Mouse (Mus musculus) midbrain, embryonic 16.5 days (tissue): ENCODE data around the gene Ccdc184. TPM values are rescaled to one million over a fixed set of nuclear protein-coding genes. Genes with fewer than 3 reads are reported as not detected.
A peak's percentile ranks its signal among the peaks of the same experiment; 100 is the strongest.

Source experiments
- ATAC-seq: fragments of 200-750 bp; cut with Nextera tagmentation; 2 replicates; pipeline ENCODE4 v1.8.0; 2017; ENCODE audit warnings: moderate TSS enrichment
- H3K27ac ChIP-seq: fragments of 300-500 bp; sonication (generic); 2 replicates; pipeline ENCODE4 v1.5.1; 2014; ENCODE audit warnings: mild to moderate bottlenecking, low read length, mixed read lengths
- H3K27me3 ChIP-seq: fragments of 300-500 bp; sonication (generic); 2 replicates; pipeline ENCODE4 v1.6.1; 2014; ENCODE audit warnings: low read depth, low read length, mixed read lengths; ENCODE audit not compliant: control insufficient read depth, insufficient read depth
- H3K36me3 ChIP-seq: fragments of 300-500 bp; sonication (generic); 2 replicates; pipeline ENCODE4 v1.6.1; 2014; ENCODE audit warnings: mild to moderate bottlenecking, low read length, moderate library complexity, mixed read lengths; ENCODE audit not compliant: control insufficient read depth, insufficient read depth
- H3K4me1 ChIP-seq: fragments of 300-500 bp; sonication (generic); 2 replicates; pipeline ENCODE4 v1.6.1; 2014; ENCODE audit warnings: mild to moderate bottlenecking, low read length, mixed read lengths; ENCODE audit not compliant: control insufficient read depth, insufficient read depth
- H3K4me2 ChIP-seq: fragments of 300-500 bp; sonication (generic); 2 replicates; pipeline ENCODE4 v1.6.1; 2014; ENCODE audit warnings: mild to moderate bottlenecking, low read length, mixed read lengths
- H3K4me3 ChIP-seq: fragments of 300-500 bp; sonication (generic); 2 replicates; pipeline ENCODE4 v1.5.1; 2014; ENCODE audit warnings: low read depth, mild to moderate bottlenecking, low read length, moderate library complexity, mixed read lengths
- H3K9ac ChIP-seq: fragments of 300-500 bp; sonication (generic); 2 replicates; pipeline ENCODE4 v1.6.1; 2014; ENCODE audit warnings: low read depth, low read length, mixed read lengths
- H3K9me3 ChIP-seq: fragments of 300-500 bp; sonication (generic); replicated peaks from 2 replicates; pipeline ENCODE4 v1.6.1; 2014; ENCODE audit warnings: mild to moderate bottlenecking, low read length, mixed read lengths; ENCODE audit not compliant: control insufficient read depth, poor library complexity, severe bottlenecking
- WGBS: fragments of 180-500 bp; shearing (Covaris S2); extraction: QIAGEN DNeasy Blood & Tissue Kit; methylation state at CpG from one replicate; pipeline ENCODE4 v1.1.7; 2014; 5-methylcytosine and 5-hydroxymethylcytosine counted together
- polyA plus RNA-seq: library from polyadenylated mRNA; unstranded; fragments of >200 nt; fragmentation: Nextera tagmentation; extraction: Ambion mirVana; gene quantifications from 2 replicates; pipeline ENCODE4 v1.2.1, GENCODE M21; 2015

The Ccdc184 gene
- 118 and 146 TPM in 2 replicates for polyA plus RNA-seq

GRCm38 (mm10) chr15:98166963-98167644 lies at the start of gene Ccdc184:
TSS of gene Ccdc184 (plus strand) at chr15:98167158.
- 2% methylated on average over 15 of the region's 18 CpGs for WGBS
- Histone ChIP-seq H3K9ac (peak within 1 kb of the TSS; percentile 84), H3K36me3 (no peaks in the 10 kb centered on the region), H3K4me3 (peak within 1 kb of the TSS; percentile 74), H3K27ac (peak within 1 kb of the TSS; percentile 96), H3K27me3 (peaks cover 3% of the 10 kb centered on the region; the same call in 1 of the 2 replicates), H3K4me2 (peak within 1 kb of the TSS; percentile 95), H3K4me1 (peaks cover 37% of the 10 kb centered on the region), H3K9me3 (no peaks in the 10 kb centered on the region)
- peak; percentile 76 for ATAC-seq

- Histone ChIP-seq H3K4me3 (no peak overlapping the region), H3K9me3 (no peaks in the 10 kb centered on the region), H3K4me1 (no peaks in the 10 kb centered on the region), H3K27ac (no peak overlapping the region), H3K9ac (no peak overlapping the region), H3K36me3 (peaks cover 37% of the 10 kb centered on the region), H3K4me2 (no peak overlapping the region), H3K27me3 (no peaks in the 10 kb centered on the region)
- 90% methylated on average over 12 of the region's 12 CpGs for WGBS
- no peak for ATAC-seq
Observed at GRCm38 (mm10) chr15:98119363-98119762, 47.6 kb upstream of the Ccdc184 start.

GRCm38 (mm10) chr15:98120831-98121230 lies 46.1 kb upstream of the Ccdc184 start:
- Histone ChIP-seq H3K27ac (no peak overlapping the region), H3K36me3 (peaks cover 44% of the 10 kb centered on the region), H3K9ac (no peak overlapping the region), H3K4me1 (no peaks in the 10 kb centered on the region), H3K27me3 (no peaks in the 10 kb centered on the region), H3K4me3 (no peak overlapping the region), H3K9me3 (no peaks in the 10 kb centered on the region), H3K4me2 (no peak overlapping the region)
- ATAC-seq, result no peak
- 94% methylated on average over 20 of the region's 20 CpGs for WGBS

- ATAC-seq, result no peak
- Histone ChIP-seq H3K27ac (no peak overlapping the region), H3K4me2 (no peak overlapping the region), H3K9ac (no peak overlapping the region), H3K36me3 (peaks cover 49% of the 10 kb centered on the region), H3K4me3 (no peak overlapping the region), H3K9me3 (no peaks in the 10 kb centered on the region), H3K4me1 (no peaks in the 10 kb centered on the region), H3K27me3 (no peaks in the 10 kb centered on the region)
- 92% methylated on average over 4 of the region's 4 CpGs for WGBS
Observed at GRCm38 (mm10) chr15:98131001-98131400, 36.0 kb upstream of the Ccdc184 start.

- Histone ChIP-seq H3K4me2 (no peak overlapping the region), H3K4me1 (no peaks in the 10 kb centered on the region), H3K27me3 (no peaks in the 10 kb centered on the region), H3K36me3 (peaks cover 53% of the 10 kb centered on the region), H3K9me3 (no peaks in the 10 kb centered on the region), H3K27ac (no peak overlapping the region), H3K4me3 (no peak overlapping the region), H3K9ac (no peak overlapping the region)
- no peak for ATAC-seq
- WGBS, result 94% methylated on average over 7 of the region's 7 CpGs
Observed at GRCm38 (mm10) chr15:98131451-98131850, 35.5 kb upstream of the Ccdc184 start.

GRCm38 (mm10) chr15:98131942-98132655 lies 34.9 kb upstream of the Ccdc184 start:
- H3K9ac ChIP-seq, result no peak overlapping the region
- H3K9me3 ChIP-seq, result no peaks in the 10 kb centered on the region
- no peak overlapping the region for H3K27ac ChIP-seq
- WGBS, result 92% methylated on average over 15 of the region's 15 CpGs
- no peaks in the 10 kb centered on the region for H3K27me3 ChIP-seq
- H3K4me1 ChIP-seq, result no peaks in the 10 kb centered on the region
- H3K4me2 ChIP-seq, result no peak overlapping the region
- no peak overlapping the region for H3K4me3 ChIP-seq
- ATAC-seq, result no peak
- H3K36me3 ChIP-seq, result peaks cover 59% of the 10 kb centered on the region

- Histone ChIP-seq H3K36me3 (peaks cover 55% of the 10 kb centered on the region), H3K4me3 (no peak overlapping the region), H3K9ac (no peak overlapping the region), H3K9me3 (no peaks in the 10 kb centered on the region), H3K27ac (no peak overlapping the region), H3K4me2 (no peak overlapping the region), H3K27me3 (no peaks in the 10 kb centered on the region), H3K4me1 (no peaks in the 10 kb centered on the region)
- no peak for ATAC-seq
- WGBS, result 98% methylated on average over 3 of the region's 3 CpGs
Observed at GRCm38 (mm10) chr15:98133471-98133870, 33.5 kb upstream of the Ccdc184 start.

GRCm38 (mm10) chr15:98134034-98134433 lies 32.9 kb upstream of the Ccdc184 start:
- no peaks in the 10 kb centered on the region for H3K27me3 ChIP-seq
- peak; percentile 56; the same call in 1 of the 2 replicates for ATAC-seq
- peak overlapping the region; percentile 51 for H3K27ac ChIP-seq
- WGBS, result 82% methylated on average over 4 of the region's 4 CpGs
- no peaks in the 10 kb centered on the region for H3K9me3 ChIP-seq
- no peak overlapping the region for H3K4me3 ChIP-seq
- H3K4me1 ChIP-seq, result no peaks in the 10 kb centered on the region
- peaks cover 56% of the 10 kb centered on the region for H3K36me3 ChIP-seq
- no peak overlapping the region for H3K9ac ChIP-seq
- H3K4me2 ChIP-seq, result no peak overlapping the region

GRCm38 (mm10) chr15:98134666-98135065 lies 32.3 kb upstream of the Ccdc184 start:
- H3K4me1 ChIP-seq, result no peaks in the 10 kb centered on the region
- 70% methylated on average over 3 of the region's 3 CpGs for WGBS
- no peak overlapping the region for H3K4me3 ChIP-seq
- H3K36me3 ChIP-seq, result peaks cover 58% of the 10 kb centered on the region
- no peaks in the 10 kb centered on the region for H3K9me3 ChIP-seq
- no peak overlapping the region for H3K4me2 ChIP-seq
- H3K9ac ChIP-seq, result no peak overlapping the region
- H3K27me3 ChIP-seq, result no peaks in the 10 kb centered on the region
- ATAC-seq, result peak; percentile 54
- peak overlapping the region; percentile 51; the same call in 1 of the 2 replicates for H3K27ac ChIP-seq
